Mouse (Mus musculus) frontal cortex, adult (tissue): Measurements from ENCODE around the gene Arhgap24.

Experiments used
- ATAC-seq: cut with Nextera tagmentation; 2 replicates; pipeline ENCODE4 v1.9.2; 2017; ENCODE audit warnings: mild to moderate bottlenecking, moderate library complexity, mixed read lengths; ENCODE audit not compliant: low TSS enrichment

Gene Arhgap24

GRCm38 (mm10) chr5:102742554-102743255 is 261.5 kb downstream of the Arhgap24 start:
- no peak for ATAC-seq

GRCm38 (mm10) chr5:102743436-102743835 is 262.2 kb downstream of the Arhgap24 start:
- no peak for ATAC-seq

GRCm38 (mm10) chr5:102744051-102744450 is 262.9 kb downstream of the Arhgap24 start:
- no peak for ATAC-seq

GRCm38 (mm10) chr5:102748146-102748545 is 267.0 kb downstream of the Arhgap24 start:
- ATAC-seq, result no peak

GRCm38 (mm10) chr5:102749020-102749419 is 267.8 kb downstream of the Arhgap24 start:
- ATAC-seq, result peak; percentile 69

GRCm38 (mm10) chr5:102750674-102751073 is 269.5 kb downstream of the Arhgap24 start:
- ATAC-seq, result no peak

GRCm38 (mm10) chr5:102751661-102752307 is 270.6 kb downstream of the Arhgap24 start:
- no peak for ATAC-seq

- ATAC-seq, result peak; percentile 41; the same call in 1 of the 2 replicates
Measured at GRCm38 (mm10) chr5:102752308-102752663, 271.1 kb downstream of the Arhgap24 start.

- ATAC-seq, result no peak
Measured at GRCm38 (mm10) chr5:102757040-102757439, 275.8 kb downstream of the Arhgap24 start.

GRCm38 (mm10) chr5:102765694-102766093 is 284.5 kb downstream of the Arhgap24 start:
- no peak for ATAC-seq

GRCm38 (mm10) chr5:102766311-102767057 is 285.3 kb downstream of the Arhgap24 start:
- ATAC-seq, result no peak

GRCm38 (mm10) chr5:102767058-102767444 is 285.9 kb downstream of the Arhgap24 start:
- ATAC-seq, result no peak

GRCm38 (mm10) chr5:102767822-102768221 is 286.6 kb downstream of the Arhgap24 start:
- no peak for ATAC-seq

- no peak for ATAC-seq
Measured at GRCm38 (mm10) chr5:102768385-102769080, 287.3 kb downstream of the Arhgap24 start.

GRCm38 (mm10) chr5:102770611-102771010 is 289.4 kb downstream of the Arhgap24 start:
- no peak for ATAC-seq

- ATAC-seq, result no peak
Measured at GRCm38 (mm10) chr5:102774500-102774899, 293.3 kb downstream of the Arhgap24 start.

- no peak for ATAC-seq
Measured at GRCm38 (mm10) chr5:102777255-102777654, 296.1 kb downstream of the Arhgap24 start.

GRCm38 (mm10) chr5:102777852-102778251 is 296.7 kb downstream of the Arhgap24 start:
- ATAC-seq, result 0 out of 2 replicates have a peak, but pooled peaks have one; percentile 23

- no peak for ATAC-seq
Measured at GRCm38 (mm10) chr5:102778253-102778652, 297.1 kb downstream of the Arhgap24 start.

- peak; percentile 55 for ATAC-seq
Measured at GRCm38 (mm10) chr5:102783585-102783984, 302.4 kb downstream of the Arhgap24 start.

GRCm38 (mm10) chr5:102786123-102786522 is 304.9 kb downstream of the Arhgap24 start:
- no peak for ATAC-seq

GRCm38 (mm10) chr5:102788437-102788836 is 307.2 kb downstream of the Arhgap24 start:
- ATAC-seq, result no peak
